Mouse (Mus musculus): ENCODE measurements around the gene Eef1akmt4. TPM values are rescaled to one million over a fixed set of nuclear protein-coding genes. Genes with fewer than 3 reads are reported as not detected.
A peak's percentile ranks its signal among the peaks of the same experiment; 100 is the strongest.

The Eef1akmt4 gene
- polyA plus RNA-seq (2014; fragmentation: Nextera tagmentation; extraction: Ambion mirVana) = 32.2 and 34.4 TPM in 2 replicates

DNA sequence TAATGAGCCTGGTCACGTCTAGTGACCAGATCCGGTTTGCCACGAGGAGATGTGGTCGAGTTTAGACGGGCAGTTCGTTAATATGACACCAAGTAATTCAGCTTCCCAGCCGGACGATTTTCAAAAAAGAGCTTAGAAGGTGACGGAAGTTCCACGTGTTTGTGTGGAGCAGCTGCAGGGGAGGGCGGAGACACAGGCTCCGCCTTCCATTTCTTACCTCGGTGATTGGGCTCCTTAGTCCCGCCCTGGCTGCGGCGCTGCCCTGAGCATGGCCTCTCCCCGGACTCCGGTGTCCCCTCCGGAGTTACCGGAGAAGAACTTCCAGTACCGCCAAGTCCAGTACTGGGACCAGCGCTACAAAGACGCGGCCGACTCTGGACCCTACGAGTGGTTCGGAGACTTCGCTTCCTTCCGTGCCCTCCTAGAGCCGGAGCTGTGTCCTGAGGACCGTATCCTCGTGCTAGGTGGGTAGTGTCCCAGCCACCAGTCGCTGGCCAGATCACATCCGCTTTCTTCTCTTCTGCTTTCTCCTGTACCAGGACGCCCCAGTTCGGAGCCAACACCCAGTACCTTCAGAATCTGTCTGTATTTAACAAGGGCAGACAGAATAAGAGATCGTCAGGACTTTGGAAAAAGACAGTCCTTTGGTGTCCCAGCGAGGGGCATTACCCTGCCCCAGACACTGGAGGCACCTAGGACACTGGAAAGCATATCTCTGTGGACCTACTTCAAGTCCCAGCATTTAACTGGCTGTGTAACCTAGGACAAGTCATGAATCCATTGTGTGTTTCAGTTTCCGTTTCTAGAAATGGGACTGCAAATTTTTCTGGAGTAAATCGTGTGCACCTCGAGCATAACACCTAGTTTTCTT lies at the start of gene Eef1akmt4, which contains the start of the genes Gm49333 and Alg3:
Eef1akmt4 (plus strand) TSS at position 237 of the 871 bp plus-strand sequence.
Gm49333 (plus strand) TSS at position 254 of the 871 bp plus-strand sequence.
Alg3 (minus strand) TSS at position 379 of the 871 bp plus-strand sequence.
- peak; percentile 91 for DNase-seq (ENCODE audit: low spot score)
- Histone ChIP-seq H3K9ac (ENCODE audit: low read length) (peak within 1 kb of the TSS; percentile 96), H3K27ac (ENCODE audit: low read depth, low read length) (peak within 1 kb of the TSS; percentile 78), H3K4me1 (ENCODE audit: control insufficient read depth, insufficient read depth, low read length) (no peaks in the 10 kb centered on the region; the same call in 1 of the 2 replicates), H3K27me3 (ENCODE audit: control insufficient read depth, insufficient read depth, low read length) (no peaks in the 10 kb centered on the region), H3K4me3 (ENCODE audit: low read depth, low read length) (peak within 1 kb of the TSS; percentile 88), H3K36me3 (ENCODE audit: control insufficient read depth, insufficient read depth, low read length) (peaks cover 5% of the 10 kb centered on the region), H3K4me2 (ENCODE audit: low read depth) (peak within 1 kb of the TSS; percentile 74), H3K9me3 (ENCODE audit: control insufficient read depth, low read length) (no peaks in the 10 kb centered on the region)
- peak; percentile 95 for ATAC-seq (ENCODE audit: insufficient read depth, low FRiP score, low TSS enrichment)
- 2% methylated on average over 41 of the region's 41 CpGs for WGBS

- no peak for ATAC-seq (ENCODE audit: insufficient read depth, low FRiP score, low TSS enrichment)
- WGBS = 74% methylated on average over 1 of the region's 1 CpGs
Observed at GRCm38 (mm10) chr16:20565075-20565474, 46.3 kb upstream of the Eef1akmt4 start.

DNA sequence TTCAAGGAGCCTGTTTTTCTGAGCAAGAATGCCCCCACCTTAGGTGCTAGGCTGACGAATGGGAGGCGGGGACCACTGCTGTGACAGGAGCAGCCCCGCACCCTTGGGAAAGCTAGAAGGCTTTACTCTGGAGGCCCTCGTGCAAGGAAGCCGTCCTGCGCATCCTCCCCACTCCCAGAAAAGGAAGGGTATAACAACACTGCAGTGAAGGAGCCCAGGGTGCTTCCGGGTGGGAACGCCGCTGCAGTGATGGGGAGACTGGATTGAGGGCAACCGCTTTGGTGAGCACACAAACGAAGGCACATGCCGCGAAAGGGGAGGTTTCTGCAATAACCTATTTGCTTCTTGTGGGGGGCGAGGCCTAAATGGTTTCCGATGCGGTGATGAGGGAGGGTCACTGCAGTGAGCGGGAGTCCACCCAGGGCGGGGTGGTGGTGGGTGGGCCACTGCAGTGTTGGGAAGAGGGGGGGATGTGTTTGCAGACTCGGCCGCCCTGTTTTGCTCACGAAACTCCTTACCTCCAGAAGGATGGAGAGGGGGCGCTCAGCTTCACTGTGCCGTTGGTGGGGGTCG lies 21.9 kb upstream of the Eef1akmt4 start, which contains the start of gene Vwa5b2:
Vwa5b2 (plus strand) TSS at position 106 of the 573 bp plus-strand sequence.
- DNase-seq (ENCODE audit: low spot score) = no peak
- Histone ChIP-seq H3K27me3 (ENCODE audit: control insufficient read depth, insufficient read depth, low read length) (peaks cover 51% of the 10 kb centered on the region), H3K9ac (ENCODE audit: low read length) (peak within 1 kb of the TSS; percentile 48), H3K36me3 (ENCODE audit: control insufficient read depth, insufficient read depth, low read length) (no peaks in the 10 kb centered on the region), H3K4me2 (ENCODE audit: low read depth) (peak within 1 kb of the TSS; percentile 83), H3K4me1 (ENCODE audit: control insufficient read depth, insufficient read depth, low read length) (0 out of 2 replicates have a peak, but pooled peaks cover 4% of the 10 kb centered on the region), H3K4me3 (ENCODE audit: low read depth, low read length) (peak within 1 kb of the TSS; percentile 46), H3K27ac (ENCODE audit: low read depth, low read length) (no peak within 1 kb of the TSS), H3K9me3 (ENCODE audit: control insufficient read depth, low read length) (no peaks in the 10 kb centered on the region)
- peak; percentile 61 for ATAC-seq (ENCODE audit: insufficient read depth, low FRiP score, low TSS enrichment)
- under 1% methylated on average over 23 of the region's 24 CpGs for WGBS

More at GRCm38 (mm10) chr16:20565075-20565474, 46.3 kb upstream of the Eef1akmt4 start:
- H3K27ac ChIP-seq (ENCODE audit: low read depth, low read length) = no peak overlapping the region
- H3K36me3 ChIP-seq (ENCODE audit: control insufficient read depth, insufficient read depth, low read length) = peaks cover 11% of the 10 kb centered on the region
- no peaks in the 10 kb centered on the region for H3K9me3 ChIP-seq (ENCODE audit: control insufficient read depth, low read length)
- no peaks in the 10 kb centered on the region for H3K4me1 ChIP-seq (ENCODE audit: control insufficient read depth, insufficient read depth, low read length)
- H3K4me2 ChIP-seq (ENCODE audit: low read depth) = no peak overlapping the region
- no peaks in the 10 kb centered on the region for H3K27me3 ChIP-seq (ENCODE audit: control insufficient read depth, insufficient read depth, low read length)
- no peak for DNase-seq (ENCODE audit: low spot score)
- H3K4me3 ChIP-seq (ENCODE audit: low read depth, low read length) = no peak overlapping the region
- H3K9ac ChIP-seq (ENCODE audit: low read length) = no peak overlapping the region

GRCm38 (mm10) chr16:20589939-20590679 lies 21.3 kb upstream of the Eef1akmt4 start:
- Histone ChIP-seq H3K36me3 (ENCODE audit: control insufficient read depth, insufficient read depth, low read length) (no peaks in the 10 kb centered on the region), H3K4me1 (ENCODE audit: control insufficient read depth, insufficient read depth, low read length) (0 out of 2 replicates have a peak, but pooled peaks cover 4% of the 10 kb centered on the region), H3K4me3 (ENCODE audit: low read depth, low read length) (peak overlapping the region; percentile 46), H3K9ac (ENCODE audit: low read length) (peak overlapping the region; percentile 48), H3K9me3 (ENCODE audit: control insufficient read depth, low read length) (no peaks in the 10 kb centered on the region), H3K4me2 (ENCODE audit: low read depth) (peak overlapping the region; percentile 83), H3K27ac (ENCODE audit: low read depth, low read length) (no peak overlapping the region), H3K27me3 (ENCODE audit: control insufficient read depth, insufficient read depth, low read length) (peaks cover 51% of the 10 kb centered on the region)
- peak; percentile 76 for ATAC-seq (ENCODE audit: insufficient read depth, low FRiP score, low TSS enrichment)
- peak; percentile 68 for DNase-seq (ENCODE audit: low spot score)
- under 1% methylated on average over 38 of the region's 39 CpGs for WGBS

DNA sequence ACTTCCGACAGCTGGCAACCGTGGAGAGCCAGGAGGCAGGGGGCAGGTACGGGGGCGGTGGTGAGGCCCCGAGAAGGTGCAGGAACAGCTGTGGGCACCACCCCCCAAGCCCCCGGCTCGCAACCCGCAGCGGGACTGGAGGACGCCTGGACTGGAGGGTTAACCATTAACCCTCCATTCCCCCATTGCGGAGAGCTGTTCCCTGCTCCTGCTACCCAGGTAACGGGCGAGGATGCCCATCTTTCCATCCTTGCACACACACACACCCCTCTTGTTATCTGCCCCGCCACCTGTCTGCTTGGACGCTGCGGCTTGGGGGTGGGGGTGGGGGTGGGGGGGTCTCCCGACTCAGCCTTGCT lies 20.7 kb upstream of the Eef1akmt4 start:
- H3K4me1 ChIP-seq (ENCODE audit: control insufficient read depth, insufficient read depth, low read length) = 0 out of 2 replicates have a peak, but pooled peaks cover 4% of the 10 kb centered on the region
- H3K4me2 ChIP-seq (ENCODE audit: low read depth) = peak overlapping the region; percentile 83
- no peaks in the 10 kb centered on the region for H3K36me3 ChIP-seq (ENCODE audit: control insufficient read depth, insufficient read depth, low read length)
- peak overlapping the region; percentile 46 for H3K4me3 ChIP-seq (ENCODE audit: low read depth, low read length)
- H3K27me3 ChIP-seq (ENCODE audit: control insufficient read depth, insufficient read depth, low read length) = peaks cover 51% of the 10 kb centered on the region
- no peak overlapping the region for H3K27ac ChIP-seq (ENCODE audit: low read depth, low read length)
- no peaks in the 10 kb centered on the region for H3K9me3 ChIP-seq (ENCODE audit: control insufficient read depth, low read length)
- ATAC-seq (ENCODE audit: insufficient read depth, low FRiP score, low TSS enrichment) = 0 out of 2 replicates have a peak, but pooled peaks have one; percentile 21
- peak overlapping the region; percentile 48; the same call in 1 of the 2 replicates for H3K9ac ChIP-seq (ENCODE audit: low read length)
- DNase-seq (ENCODE audit: low spot score) = no peak
- 2% methylated on average over 17 of the region's 17 CpGs for WGBS

- H3K4me2 ChIP-seq (ENCODE audit: low read depth) = peak overlapping the region; percentile 83
- no peak overlapping the region for H3K9ac ChIP-seq (ENCODE audit: low read length)
- no peaks in the 10 kb centered on the region for H3K9me3 ChIP-seq (ENCODE audit: control insufficient read depth, low read length)
- 0 out of 2 replicates have a peak, but pooled peaks cover 4% of the 10 kb centered on the region for H3K4me1 ChIP-seq (ENCODE audit: control insufficient read depth, insufficient read depth, low read length)
- peak overlapping the region; percentile 46; the same call in 1 of the 2 replicates for H3K4me3 ChIP-seq (ENCODE audit: low read depth, low read length)
- no peak; the same call in 1 of the 2 replicates for ATAC-seq (ENCODE audit: insufficient read depth, low FRiP score, low TSS enrichment)
- no peak overlapping the region for H3K27ac ChIP-seq (ENCODE audit: low read depth, low read length)
- H3K27me3 ChIP-seq (ENCODE audit: control insufficient read depth, insufficient read depth, low read length) = peaks cover 51% of the 10 kb centered on the region
- 4% methylated on average over 46 of the region's 48 CpGs for WGBS
- H3K36me3 ChIP-seq (ENCODE audit: control insufficient read depth, insufficient read depth, low read length) = no peaks in the 10 kb centered on the region
- DNase-seq (ENCODE audit: low spot score) = no peak
Observed at GRCm38 (mm10) chr16:20591076-20591705, 20.2 kb upstream of the Eef1akmt4 start.

DNA sequence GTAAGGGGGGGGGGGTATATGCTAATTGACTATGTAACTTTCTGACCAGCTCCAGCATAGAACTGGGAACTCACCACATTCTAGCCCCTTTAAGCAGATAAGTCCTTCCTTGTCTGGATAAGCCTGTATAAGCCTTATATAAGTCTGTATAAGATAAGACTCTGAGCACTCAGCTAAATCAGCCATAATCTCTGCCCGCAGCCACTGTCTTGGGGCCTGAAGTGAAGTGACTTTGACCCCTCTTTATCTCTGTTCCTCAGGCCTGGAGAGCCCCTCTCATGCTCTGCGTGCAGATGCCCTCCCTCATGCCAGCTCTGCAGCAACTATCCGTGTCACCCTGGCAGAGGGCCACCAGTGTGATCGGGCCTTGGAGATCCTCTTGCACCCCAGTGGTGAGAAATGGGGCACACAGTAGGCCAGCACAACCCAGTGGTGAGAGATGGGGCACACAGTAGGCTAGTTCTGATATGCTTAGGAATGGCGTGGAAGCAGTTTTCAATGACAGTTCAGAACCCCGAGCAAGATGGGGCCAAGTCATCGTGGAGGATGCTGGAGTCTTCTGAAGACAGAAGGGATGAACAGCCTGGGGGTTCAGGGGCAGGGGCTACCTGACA lies 16.2 kb upstream of the Eef1akmt4 start:
- no peaks in the 10 kb centered on the region for H3K36me3 ChIP-seq (ENCODE audit: control insufficient read depth, insufficient read depth, low read length)
- DNase-seq (ENCODE audit: low spot score) (no peak), ATAC-seq (ENCODE audit: insufficient read depth, low FRiP score, low TSS enrichment) (no peak)
- H3K27me3 ChIP-seq (ENCODE audit: control insufficient read depth, insufficient read depth, low read length) = peaks cover 32% of the 10 kb centered on the region
- no peak overlapping the region for H3K9ac ChIP-seq (ENCODE audit: low read length)
- H3K27ac ChIP-seq (ENCODE audit: low read depth, low read length) = no peak overlapping the region
- H3K4me1 ChIP-seq (ENCODE audit: control insufficient read depth, insufficient read depth, low read length) = 0 out of 2 replicates have a peak, but pooled peaks cover 4% of the 10 kb centered on the region
- H3K4me2 ChIP-seq (ENCODE audit: low read depth) = no peak overlapping the region
- 82% methylated on average over 7 of the region's 7 CpGs for WGBS
- H3K9me3 ChIP-seq (ENCODE audit: control insufficient read depth, low read length) = no peaks in the 10 kb centered on the region
- no peak overlapping the region for H3K4me3 ChIP-seq (ENCODE audit: low read depth, low read length)

Measured in neural tube, embryonic 11.5 days (tissue).